Mouse (Mus musculus) neural tube, embryonic 15.5 days (tissue): ENCODE measurements around the gene Tpst2. TPM values are rescaled to one million over a fixed set of nuclear protein-coding genes. Genes with fewer than 3 reads are reported as not detected.

Source experiments
- ATAC-seq: fragments of 200-750 bp; cut with Nextera tagmentation; 2 replicates; pipeline ENCODE4 v1.8.0; 2017; ENCODE audit warnings: mild to moderate bottlenecking, moderate TSS enrichment, moderate library complexity; ENCODE audit not compliant: low FRiP score
- H3K27ac ChIP-seq: fragments of 300-500 bp; sonication (generic); replicated peaks from 2 replicates; pipeline ENCODE4 v1.5.1; 2015; ENCODE audit warnings: mild to moderate bottlenecking, inconsistent platforms
- H3K27me3 ChIP-seq: fragments of 300-500 bp; sonication (generic); replicated peaks from 2 replicates; pipeline ENCODE4 v1.6.1; 2015; ENCODE audit warnings: inconsistent platforms
- H3K36me3 ChIP-seq: fragments of 300-500 bp; sonication (generic); 2 replicates; pipeline ENCODE4 v1.6.1; 2015; ENCODE audit warnings: inconsistent platforms
- H3K4me1 ChIP-seq: fragments of 300-500 bp; sonication (generic); 2 replicates; pipeline ENCODE4 v1.6.1; 2015; ENCODE audit warnings: inconsistent platforms
- H3K4me2 ChIP-seq: fragments of 300-500 bp; sonication (generic); 2 replicates; pipeline ENCODE4 v1.6.1; 2015; ENCODE audit warnings: inconsistent platforms, mild to moderate bottlenecking, moderate library complexity
- H3K4me3 ChIP-seq: fragments of 300-500 bp; sonication (generic); replicated peaks from 2 replicates; pipeline ENCODE4 v1.5.1; 2015; ENCODE audit warnings: mild to moderate bottlenecking, inconsistent platforms
- H3K9ac ChIP-seq: fragments of 300-500 bp; sonication (generic); replicated peaks from 2 replicates; pipeline ENCODE4 v1.6.1; 2015; ENCODE audit warnings: mild to moderate bottlenecking, inconsistent platforms
- H3K9me3 ChIP-seq: fragments of 300-500 bp; sonication (generic); replicated peaks from 2 replicates; pipeline ENCODE4 v1.6.1; 2016; ENCODE audit warnings: inconsistent platforms
- WGBS: fragments of 180-500 bp; shearing (Covaris S2); methylation state at CpG from one replicate; pipeline ENCODE4 v1.1.7; 2015; ENCODE audit warnings: mixed read lengths; 5-methylcytosine and 5-hydroxymethylcytosine counted together
- polyA plus RNA-seq: library from polyadenylated mRNA; unstranded; fragments of >200 nt; fragmentation: Nextera tagmentation; extraction: Ambion mirVana; gene quantifications from 2 replicates; pipeline ENCODE4 v1.2.1, GENCODE M21; 2015

Tpst2 gene
- polyA plus RNA-seq, 1 experiment from 2014 or later = 31.4 TPM

GRCm38 (mm10) chr5:112242361-112242778, 34.1 kb upstream of the Tpst2 start:
- H3K4me2 ChIP-seq = no peak overlapping the region
- WGBS = 47% methylated on average over 5 of the region's 5 CpGs
- no peak for ATAC-seq
- H3K27ac ChIP-seq = no peak overlapping the region
- no peak overlapping the region for H3K4me3 ChIP-seq
- H3K27me3 ChIP-seq = no peaks in the 10 kb centered on the region
- no peak overlapping the region for H3K9ac ChIP-seq
- H3K36me3 ChIP-seq = no peaks in the 10 kb centered on the region
- peaks cover 29% of the 10 kb centered on the region for H3K4me1 ChIP-seq
- H3K9me3 ChIP-seq = no peaks in the 10 kb centered on the region

- Histone ChIP-seq H3K27ac (no peak overlapping the region), H3K4me1 (peaks cover 23% of the 10 kb centered on the region), H3K36me3 (no peaks in the 10 kb centered on the region), H3K4me2 (no peak overlapping the region), H3K27me3 (no peaks in the 10 kb centered on the region), H3K9me3 (no peaks in the 10 kb centered on the region), H3K9ac (no peak overlapping the region), H3K4me3 (no peak overlapping the region)
- ATAC-seq = no peak
- WGBS = 57% methylated on average over 5 of the region's 5 CpGs
Measured at GRCm38 (mm10) chr5:112243041-112243440, 33.5 kb upstream of the Tpst2 start.

GRCm38 (mm10) chr5:112243539-112244274, 32.8 kb upstream of the Tpst2 start:
- Histone ChIP-seq H3K9me3 (no peaks in the 10 kb centered on the region), H3K4me1 (peaks cover 16% of the 10 kb centered on the region), H3K4me3 (no peak overlapping the region), H3K9ac (no peak overlapping the region), H3K4me2 (no peak overlapping the region), H3K36me3 (no peaks in the 10 kb centered on the region), H3K27ac (no peak overlapping the region), H3K27me3 (no peaks in the 10 kb centered on the region)
- WGBS = 65% methylated on average over 10 of the region's 10 CpGs
- no peak for ATAC-seq

GRCm38 (mm10) chr5:112244275-112244562, 32.3 kb upstream of the Tpst2 start:
- Histone ChIP-seq H3K9me3 (no peaks in the 10 kb centered on the region), H3K9ac (no peak overlapping the region), H3K4me1 (peaks cover 11% of the 10 kb centered on the region), H3K27ac (no peak overlapping the region), H3K27me3 (no peaks in the 10 kb centered on the region), H3K36me3 (no peaks in the 10 kb centered on the region), H3K4me2 (no peak overlapping the region), H3K4me3 (no peak overlapping the region)
- WGBS = 76% methylated on average over 1 of the region's 1 CpGs
- ATAC-seq = no peak

GRCm38 (mm10) chr5:112244890-112245615, 31.4 kb upstream of the Tpst2 start:
- H3K27me3 ChIP-seq = no peaks in the 10 kb centered on the region
- no peaks in the 10 kb centered on the region for H3K9me3 ChIP-seq
- no peak overlapping the region for H3K27ac ChIP-seq
- WGBS = 49% methylated on average over 8 of the region's 8 CpGs
- H3K4me1 ChIP-seq = peaks cover 11% of the 10 kb centered on the region
- no peak for ATAC-seq
- no peak overlapping the region for H3K9ac ChIP-seq
- no peaks in the 10 kb centered on the region for H3K36me3 ChIP-seq
- no peak overlapping the region for H3K4me2 ChIP-seq
- no peak overlapping the region for H3K4me3 ChIP-seq

GRCm38 (mm10) chr5:112247399-112247798, 29.1 kb upstream of the Tpst2 start:
- Histone ChIP-seq H3K4me3 (no peak overlapping the region), H3K4me1 (peaks cover 2% of the 10 kb centered on the region; the same call in 1 of the 2 replicates), H3K27me3 (no peaks in the 10 kb centered on the region), H3K27ac (no peak overlapping the region), H3K9ac (no peak overlapping the region), H3K9me3 (no peaks in the 10 kb centered on the region), H3K4me2 (no peak overlapping the region), H3K36me3 (no peaks in the 10 kb centered on the region)
- 58% methylated on average over 8 of the region's 8 CpGs for WGBS
- no peak for ATAC-seq

DNA sequence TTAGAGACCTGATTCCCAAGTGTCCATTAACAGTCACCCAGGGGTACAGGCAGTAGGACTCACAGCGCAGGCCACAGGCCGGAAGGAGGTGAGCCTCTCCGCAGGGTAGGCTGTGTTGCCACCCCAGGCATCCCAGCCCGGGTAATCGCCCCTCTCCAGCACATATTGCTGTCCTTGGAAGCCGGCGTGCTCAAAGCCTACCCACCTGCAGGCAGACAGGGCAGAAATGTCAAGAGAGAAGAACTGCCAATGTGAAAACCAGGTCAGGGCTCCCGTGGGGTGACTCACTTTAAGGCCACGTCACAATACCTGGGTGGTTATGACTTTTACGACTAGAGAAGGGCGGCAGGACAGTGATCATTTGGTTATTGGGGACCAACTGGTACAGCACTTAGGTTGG, 27.4 kb upstream of the Tpst2 start:
- Histone ChIP-seq H3K9me3 (no peaks in the 10 kb centered on the region), H3K9ac (no peak overlapping the region), H3K36me3 (no peaks in the 10 kb centered on the region), H3K4me3 (no peak overlapping the region), H3K4me1 (peaks cover 6% of the 10 kb centered on the region; the same call in 1 of the 2 replicates), H3K27me3 (no peaks in the 10 kb centered on the region), H3K27ac (no peak overlapping the region), H3K4me2 (no peak overlapping the region)
- WGBS = 83% methylated on average over 11 of the region's 11 CpGs
- no peak for ATAC-seq

DNA sequence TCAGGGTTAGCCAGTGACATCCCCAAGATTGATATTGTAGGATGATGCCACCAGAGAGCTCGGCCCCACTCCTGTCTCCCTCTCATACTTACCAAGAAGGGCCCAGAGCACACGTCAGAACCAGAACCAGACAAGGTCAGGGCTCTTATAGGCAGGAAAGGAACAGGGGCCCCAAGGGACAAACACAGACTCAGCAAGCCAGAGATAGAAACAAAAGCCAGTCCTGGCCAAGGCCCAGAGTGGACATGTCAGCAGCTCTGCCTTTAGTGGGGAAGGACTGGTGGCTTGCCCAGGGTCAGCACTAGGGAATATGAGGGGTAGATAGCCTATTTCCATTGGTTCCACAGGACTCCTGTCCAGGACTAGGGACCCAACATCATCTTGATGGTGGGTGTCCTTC, 24.1 kb upstream of the Tpst2 start, which contains the start of gene Cryba4:
TSS of gene Cryba4 (minus strand) at position 119 of the 400 bp plus-strand sequence.
- Histone ChIP-seq H3K4me2 (no peak within 1 kb of the TSS), H3K9me3 (no peaks in the 10 kb centered on the region), H3K4me3 (no peak within 1 kb of the TSS), H3K27ac (no peak within 1 kb of the TSS), H3K9ac (no peak within 1 kb of the TSS), H3K27me3 (no peaks in the 10 kb centered on the region), H3K4me1 (peaks cover 29% of the 10 kb centered on the region), H3K36me3 (no peaks in the 10 kb centered on the region)
- ATAC-seq = no peak
- WGBS = 63% methylated on average over 2 of the region's 2 CpGs

- ATAC-seq = no peak
- H3K36me3 ChIP-seq = no peaks in the 10 kb centered on the region
- 33% methylated on average over 8 of the region's 8 CpGs for WGBS
Measured at GRCm38 (mm10) chr5:112253169-112253568, 23.3 kb upstream of the Tpst2 start.

GRCm38 (mm10) chr5:112254282-112254806, 22.1 kb upstream of the Tpst2 start:
- no peak for ATAC-seq
- peaks cover 29% of the 10 kb centered on the region for H3K4me1 ChIP-seq
- no peaks in the 10 kb centered on the region for H3K9me3 ChIP-seq
- H3K27ac ChIP-seq = 0 out of 2 replicates have a peak overlapping the region, but pooled peaks have one; percentile 6
- 48% methylated on average over 7 of the region's 7 CpGs for WGBS
- no peak overlapping the region for H3K4me3 ChIP-seq
- no peaks in the 10 kb centered on the region for H3K36me3 ChIP-seq
- no peaks in the 10 kb centered on the region for H3K27me3 ChIP-seq
- no peak overlapping the region for H3K4me2 ChIP-seq
- H3K9ac ChIP-seq = no peak overlapping the region

More at GRCm38 (mm10) chr5:112253169-112253568, 23.3 kb upstream of the Tpst2 start:
- Histone ChIP-seq H3K27ac (no peak overlapping the region), H3K9ac (no peak overlapping the region), H3K4me2 (no peak overlapping the region), H3K4me3 (no peak overlapping the region), H3K27me3 (no peaks in the 10 kb centered on the region), H3K4me1 (peaks cover 29% of the 10 kb centered on the region), H3K9me3 (no peaks in the 10 kb centered on the region)

GRCm38 (mm10) chr5:112255426-112255825, 21.1 kb upstream of the Tpst2 start, which contains the start of gene Crybb1:
TSS of gene Crybb1 (plus strand) at chr5:112255815.
- H3K4me1 ChIP-seq = peaks cover 29% of the 10 kb centered on the region
- H3K9ac ChIP-seq = no peak within 1 kb of the TSS
- H3K9me3 ChIP-seq = no peaks in the 10 kb centered on the region
- peak within 1 kb of the TSS; percentile 65; the same call in 1 of the 2 replicates for H3K27ac ChIP-seq
- H3K27me3 ChIP-seq = no peaks in the 10 kb centered on the region
- no peaks in the 10 kb centered on the region for H3K36me3 ChIP-seq
- ATAC-seq = no peak
- H3K4me2 ChIP-seq = no peak within 1 kb of the TSS
- H3K4me3 ChIP-seq = no peak within 1 kb of the TSS
- WGBS = 29% methylated on average over 3 of the region's 3 CpGs

GRCm38 (mm10) chr5:112256457-112256856, 20.0 kb upstream of the Tpst2 start:
- WGBS = 77% methylated on average over 9 of the region's 9 CpGs
- Histone ChIP-seq H3K9ac (no peak overlapping the region), H3K9me3 (no peaks in the 10 kb centered on the region), H3K4me2 (no peak overlapping the region), H3K4me1 (peaks cover 29% of the 10 kb centered on the region), H3K27ac (no peak overlapping the region), H3K36me3 (no peaks in the 10 kb centered on the region), H3K4me3 (no peak overlapping the region), H3K27me3 (no peaks in the 10 kb centered on the region)
- ATAC-seq = no peak
